In the genomic region with DNA sequence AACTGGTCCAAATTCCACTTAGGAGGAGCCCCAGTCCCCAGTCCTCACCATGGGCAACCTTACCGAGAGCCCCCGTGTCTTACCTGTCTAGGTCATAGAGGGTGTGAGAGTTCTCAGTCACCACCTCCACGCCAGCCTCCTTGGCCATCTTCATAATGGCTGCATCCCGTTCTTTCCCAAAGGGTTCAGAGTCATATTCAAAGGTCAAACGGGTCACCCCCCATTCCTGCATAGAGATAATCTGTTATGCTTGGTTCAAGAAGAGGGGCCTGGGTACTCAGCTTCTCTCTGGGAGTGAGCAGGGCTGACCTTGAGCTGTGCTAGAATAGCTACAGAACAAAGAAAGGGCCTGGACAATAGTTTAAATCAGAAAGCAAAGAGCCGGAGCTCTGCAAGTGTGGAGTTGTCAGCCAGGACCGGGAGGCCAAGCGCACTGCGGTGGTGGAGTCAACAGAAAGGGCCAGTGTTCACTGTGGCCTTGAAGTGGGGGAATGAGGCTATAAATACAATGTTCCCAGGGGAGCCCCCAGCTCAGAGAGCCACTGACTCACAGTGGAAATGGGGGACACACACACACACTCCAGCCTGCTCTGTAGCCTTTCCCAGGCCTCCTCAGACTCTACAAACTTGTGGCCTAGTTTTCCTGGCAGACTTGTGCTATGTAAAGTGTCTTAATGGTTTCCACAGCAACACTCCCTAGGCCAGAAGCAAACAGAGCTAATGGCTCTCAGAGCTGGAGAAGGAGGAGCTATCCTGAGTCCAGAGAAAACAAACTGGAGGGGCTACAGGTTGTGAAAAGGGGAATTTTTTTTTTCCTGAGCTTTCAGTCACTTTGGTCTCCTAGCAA, we compare ENCODE assay signal across 8 mouse cellular contexts. TPM values are rescaled to one million over a fixed set of nuclear protein-coding genes. Genes with fewer than 3 reads are reported as not detected.
A peak's percentile ranks its signal among the peaks of the same experiment; 100 is the strongest.
DNase-seq lines count a peak whose midpoint lies in the region; ATAC-seq and TF ChIP-seq lines count a peak whose summit lies in the region.

No protein-coding gene starts in this region.

- TF ChIP-seq CTCF in kidney, postnatal 0 days (IDR thresholded peaks at IDR 0.05; ENCODE audit: low read depth): no peak

- H3K4me2 ChIP-seq in embryonic facial prominence, embryonic 15.5 days (replicated peaks): no peak overlapping the region
- peak overlapping the region; percentile 20; the same call in 1 of the 2 replicates for H3K4me2 ChIP-seq in heart, embryonic 14.5 days (ENCODE audit: low read length)
- no peak overlapping the region for H3K4me2 ChIP-seq in kidney, postnatal 0 days (ENCODE audit: low read length)
- H3K4me2 ChIP-seq in midbrain, embryonic 13.5 days (replicated peaks): 0 out of 2 replicates have a peak overlapping the region, but pooled peaks have one; percentile 5

- H3K4me1 ChIP-seq in embryonic facial prominence, embryonic 15.5 days: peaks cover 56% of the 10 kb centered on the region
- H3K4me1 ChIP-seq in heart, embryonic 14.5 days (ENCODE audit: control insufficient read depth in 2 of 2, insufficient read depth in 2 of 2, low read length in 2 of 2): peaks cover 39 to 59% of the 10 kb centered on the region in 2 experiments
- H3K4me1 ChIP-seq in kidney, postnatal 0 days (replicated peaks; ENCODE audit: insufficient read depth, low read length): peaks cover 25% of the 10 kb centered on the region; the same call in 1 of the 2 replicates
- H3K4me1 ChIP-seq in midbrain, embryonic 13.5 days (replicated peaks): peaks cover 65% of the 10 kb centered on the region

- H3K9ac ChIP-seq in embryonic facial prominence, embryonic 15.5 days: no peak overlapping the region
- peak overlapping the region; percentile 47; the same call in 1 of the 2 replicates for H3K9ac ChIP-seq in heart, embryonic 14.5 days (ENCODE audit: low read length)
- H3K9ac ChIP-seq in kidney, postnatal 0 days (ENCODE audit: low read depth, low read length): no peak overlapping the region
- no peak overlapping the region for H3K9ac ChIP-seq in midbrain, embryonic 13.5 days (replicated peaks)

- no peaks in the 10 kb centered on the region for H3K27me3 ChIP-seq in embryonic facial prominence, embryonic 15.5 days
- no peaks in the 10 kb centered on the region for H3K27me3 ChIP-seq in heart, embryonic 14.5 days (ENCODE audit: control insufficient read depth, insufficient read depth, low read length)
- no peaks in the 10 kb centered on the region for H3K27me3 ChIP-seq in kidney, postnatal 0 days (ENCODE audit: insufficient read depth, low read length)
- H3K27me3 ChIP-seq in midbrain, embryonic 13.5 days: no peaks in the 10 kb centered on the region

- peaks cover 50% of the 10 kb centered on the region for H3K36me3 ChIP-seq in embryonic facial prominence, embryonic 15.5 days
- peaks cover 38% of the 10 kb centered on the region for H3K36me3 ChIP-seq in heart, embryonic 14.5 days (ENCODE audit: control insufficient read depth, insufficient read depth, low read length)
- peaks cover 31% of the 10 kb centered on the region for H3K36me3 ChIP-seq in kidney, postnatal 0 days (ENCODE audit: insufficient read depth, low read length)
- H3K36me3 ChIP-seq in midbrain, embryonic 13.5 days: peaks cover 56% of the 10 kb centered on the region

- H3K4me3 ChIP-seq in embryonic facial prominence, embryonic 15.5 days (replicated peaks): no peak overlapping the region
- no peak overlapping the region for H3K4me3 ChIP-seq in heart, embryonic 14.5 days (ENCODE audit: control insufficient read depth in 1 of 2, insufficient read depth in 1 of 2, low read depth in 1 of 2, low read length in 2 of 2)
- H3K4me3 ChIP-seq in kidney, postnatal 0 days (replicated peaks; ENCODE audit: low read depth, low read length): no peak overlapping the region
- H3K4me3 ChIP-seq in midbrain, embryonic 13.5 days (replicated peaks): no peak overlapping the region

- H3K9me3 ChIP-seq in embryonic facial prominence, embryonic 15.5 days (replicated peaks): no peaks in the 10 kb centered on the region
- no peaks in the 10 kb centered on the region for H3K9me3 ChIP-seq in heart, embryonic 14.5 days (ENCODE audit: control insufficient read depth, low read length)
- no peaks in the 10 kb centered on the region for H3K9me3 ChIP-seq in kidney, postnatal 0 days (replicated peaks; ENCODE audit: low read length)
- no peaks in the 10 kb centered on the region for H3K9me3 ChIP-seq in midbrain, embryonic 13.5 days

- 78% methylated on average over 9 of the region's 9 CpGs for WGBS in embryonic facial prominence, embryonic 15.5 days
- WGBS in heart, embryonic 14.5 days: 57% methylated on average over 9 of the region's 9 CpGs
- 76% methylated on average over 9 of the region's 9 CpGs for WGBS in kidney, postnatal 0 days
- WGBS in midbrain, embryonic 13.5 days: 23% methylated on average over 9 of the region's 9 CpGs

- peak; percentile 71 for ATAC-seq in embryonic facial prominence, embryonic 15.5 days (ENCODE audit: insufficient number of reproducible peaks, low FRiP score, low TSS enrichment, low read depth)
- ATAC-seq in heart, embryonic 14.5 days (ENCODE audit: insufficient number of reproducible peaks, insufficient read depth, low FRiP score, low read depth): peak; percentile 27; the same call in 1 of the 2 replicates
- ATAC-seq in kidney, postnatal 0 days (replicated peaks; ENCODE audit: low FRiP score, low read depth): no peak; the same call in 1 of the 2 replicates
- peak; percentile 62 for ATAC-seq in midbrain, embryonic 13.5 days

- peak; percentile 19 for DNase-seq in right cerebral cortex, postnatal 4 days
- no peak for DNase-seq in right cerebral cortex, adult 18-20 months
- peak; percentile 85 for DNase-seq in kidney, postnatal 0 days (ENCODE audit: low spot score)
- no peak for DNase-seq in thymus, postnatal 0 days (ENCODE audit: low spot score)
- no peak for DNase-seq in thymus, postnatal 25 days

- peak overlapping the region; percentile 90 for H3K27ac ChIP-seq in embryonic facial prominence, embryonic 15.5 days (replicated peaks)
- peak overlapping the region; percentile 90 to 95 for H3K27ac ChIP-seq in heart, embryonic 14.5 days (replicated peaks in 1 of 2; ENCODE audit: control insufficient read depth in 1 of 2, insufficient read depth in 1 of 2, low read depth in 2 of 2, low read length in 2 of 2)
- H3K27ac ChIP-seq in kidney, postnatal 0 days: peak overlapping the region; percentile 66
- peak overlapping the region; percentile 83 for H3K27ac ChIP-seq in midbrain, embryonic 13.5 days

RNA-seq across cellular contexts. Expression of gene Cry2, which starts 9.2 kb away (rescaled TPM):
- polyA plus RNA-seq in embryonic facial prominence, embryonic 15.5 days (2015; fragmentation: Nextera tagmentation; extraction: Ambion mirVana): 30.6 and 33.9 TPM in 2 replicates
- polyA plus RNA-seq in heart, embryonic 14.5 days (2014; fragmentation: Nextera tagmentation; extraction: Ambion mirVana): 15.6 and 17.8 TPM in 2 replicates
- 10.1 and 12.8 TPM in 2 replicates for polyA plus RNA-seq in kidney, postnatal 0 days (2015; fragmentation: Nextera tagmentation; extraction: Ambion mirVana)
- 35.8 and 36.2 TPM in 2 replicates for polyA plus RNA-seq in midbrain, embryonic 13.5 days (2015; fragmentation: Nextera tagmentation; extraction: Ambion mirVana)
- polyA plus RNA-seq in thymus, postnatal 0 days (2015; fragmentation: Nextera tagmentation; extraction: Ambion mirVana): 10.9 and 13.0 TPM in 2 replicates

RNA-seq across cellular contexts. Expression of gene Mapk8ip1, which starts 23.6 kb away (rescaled TPM):
- polyA plus RNA-seq in embryonic facial prominence, embryonic 15.5 days (2015; fragmentation: Nextera tagmentation; extraction: Ambion mirVana): 34.0 and 34.6 TPM in 2 replicates
- 1.9 and 2.9 TPM in 2 replicates for polyA plus RNA-seq in heart, embryonic 14.5 days (2014; fragmentation: Nextera tagmentation; extraction: Ambion mirVana)
- 25.9 and 28.2 TPM in 2 replicates for polyA plus RNA-seq in kidney, postnatal 0 days (2015; fragmentation: Nextera tagmentation; extraction: Ambion mirVana)
- 86.9 and 111 TPM in 2 replicates for polyA plus RNA-seq in midbrain, embryonic 13.5 days (2015; fragmentation: Nextera tagmentation; extraction: Ambion mirVana)
- polyA plus RNA-seq in thymus, postnatal 0 days (2015; fragmentation: Nextera tagmentation; extraction: Ambion mirVana): 6.2 and 6.3 TPM in 2 replicates

RNA-seq across cellular contexts. Expression of gene Slc35c1, which starts 35.7 kb away (rescaled TPM):
- 14.5 and 18.4 TPM in 2 replicates for polyA plus RNA-seq in embryonic facial prominence, embryonic 15.5 days (2015; fragmentation: Nextera tagmentation; extraction: Ambion mirVana)
- polyA plus RNA-seq in heart, embryonic 14.5 days (2014; fragmentation: Nextera tagmentation; extraction: Ambion mirVana): 6.7 and 7.1 TPM in 2 replicates
- 14.8 and 15.5 TPM in 2 replicates for polyA plus RNA-seq in kidney, postnatal 0 days (2015; fragmentation: Nextera tagmentation; extraction: Ambion mirVana)
- polyA plus RNA-seq in midbrain, embryonic 13.5 days (2015; fragmentation: Nextera tagmentation; extraction: Ambion mirVana): 8.9 and 10.6 TPM in 2 replicates
- polyA plus RNA-seq in thymus, postnatal 0 days (2015; fragmentation: Nextera tagmentation; extraction: Ambion mirVana): 24.3 and 29.7 TPM in 2 replicates

RNA-seq across cellular contexts. Expression of gene 1700029I15Rik, which starts 42.3 kb away (rescaled TPM):
- 3.4 and 6.3 TPM in 2 replicates for polyA plus RNA-seq in embryonic facial prominence, embryonic 15.5 days (2015; fragmentation: Nextera tagmentation; extraction: Ambion mirVana)
- 0.44 and 1.5 TPM in 2 replicates for polyA plus RNA-seq in heart, embryonic 14.5 days (2014; fragmentation: Nextera tagmentation; extraction: Ambion mirVana)
- polyA plus RNA-seq in kidney, postnatal 0 days (2015; fragmentation: Nextera tagmentation; extraction: Ambion mirVana): 1.8 and 2.5 TPM in 2 replicates
- polyA plus RNA-seq in midbrain, embryonic 13.5 days (2015; fragmentation: Nextera tagmentation; extraction: Ambion mirVana): 8.0 and 8.9 TPM in 2 replicates
- 2.0 and 2.1 TPM in 2 replicates for polyA plus RNA-seq in thymus, postnatal 0 days (2015; fragmentation: Nextera tagmentation; extraction: Ambion mirVana)

RNA-seq across cellular contexts. Expression of gene Large2, which starts 50.0 kb away (rescaled TPM):
- 22.5 and 23.6 TPM in 2 replicates for polyA plus RNA-seq in embryonic facial prominence, embryonic 15.5 days (2015; fragmentation: Nextera tagmentation; extraction: Ambion mirVana)
- polyA plus RNA-seq in heart, embryonic 14.5 days (2014; fragmentation: Nextera tagmentation; extraction: Ambion mirVana): 0.73 and 1.2 TPM in 2 replicates
- 30.6 and 34.3 TPM in 2 replicates for polyA plus RNA-seq in kidney, postnatal 0 days (2015; fragmentation: Nextera tagmentation; extraction: Ambion mirVana)
- 1.5 and 2.5 TPM in 2 replicates for polyA plus RNA-seq in midbrain, embryonic 13.5 days (2015; fragmentation: Nextera tagmentation; extraction: Ambion mirVana)
- 3.4 and 4.0 TPM in 2 replicates for polyA plus RNA-seq in thymus, postnatal 0 days (2015; fragmentation: Nextera tagmentation; extraction: Ambion mirVana)

Comparison
In these comparisons a context has a peak if more than half of its experiments do, and no peak if none do; other contexts are left out.
1. DNase-seq: peak in right cerebral cortex, postnatal 4 days (single experiment) and kidney, postnatal 0 days (single experiment); none in right cerebral cortex, adult 18-20 months (single experiment), thymus, postnatal 0 days (single experiment) and thymus, postnatal 25 days (single experiment).
2. H3K4me2 ChIP-seq: peak in heart, embryonic 14.5 days (single experiment) and midbrain, embryonic 13.5 days (single experiment); none in embryonic facial prominence, embryonic 15.5 days (single experiment) and kidney, postnatal 0 days (single experiment).
3. Peak in every context shown above with its lines, with median percentiles within 50 percentile points of each other: H3K27ac ChIP-seq.